Mouse (Mus musculus) embryonic fibroblast, embryonic 13.5 days (primary cell): ENCODE results near the gene Acer3.

ENCODE experiments used
- CTCF ChIP-seq: IDR thresholded peaks from 2 replicates; pipeline ENCODE4 v1.5.1; 2011; ENCODE audit warnings: mild to moderate bottlenecking, control low read depth, low read length, moderate library complexity, borderline replicate concordance; ENCODE audit not compliant: insufficient read depth
- POLR2A ChIP-seq: IDR thresholded peaks from 2 replicates; pipeline ENCODE4 v1.6.1; 2011; ENCODE audit warnings: low read depth, mild to moderate bottlenecking, control low read depth, low read length, moderate library complexity

DNA sequence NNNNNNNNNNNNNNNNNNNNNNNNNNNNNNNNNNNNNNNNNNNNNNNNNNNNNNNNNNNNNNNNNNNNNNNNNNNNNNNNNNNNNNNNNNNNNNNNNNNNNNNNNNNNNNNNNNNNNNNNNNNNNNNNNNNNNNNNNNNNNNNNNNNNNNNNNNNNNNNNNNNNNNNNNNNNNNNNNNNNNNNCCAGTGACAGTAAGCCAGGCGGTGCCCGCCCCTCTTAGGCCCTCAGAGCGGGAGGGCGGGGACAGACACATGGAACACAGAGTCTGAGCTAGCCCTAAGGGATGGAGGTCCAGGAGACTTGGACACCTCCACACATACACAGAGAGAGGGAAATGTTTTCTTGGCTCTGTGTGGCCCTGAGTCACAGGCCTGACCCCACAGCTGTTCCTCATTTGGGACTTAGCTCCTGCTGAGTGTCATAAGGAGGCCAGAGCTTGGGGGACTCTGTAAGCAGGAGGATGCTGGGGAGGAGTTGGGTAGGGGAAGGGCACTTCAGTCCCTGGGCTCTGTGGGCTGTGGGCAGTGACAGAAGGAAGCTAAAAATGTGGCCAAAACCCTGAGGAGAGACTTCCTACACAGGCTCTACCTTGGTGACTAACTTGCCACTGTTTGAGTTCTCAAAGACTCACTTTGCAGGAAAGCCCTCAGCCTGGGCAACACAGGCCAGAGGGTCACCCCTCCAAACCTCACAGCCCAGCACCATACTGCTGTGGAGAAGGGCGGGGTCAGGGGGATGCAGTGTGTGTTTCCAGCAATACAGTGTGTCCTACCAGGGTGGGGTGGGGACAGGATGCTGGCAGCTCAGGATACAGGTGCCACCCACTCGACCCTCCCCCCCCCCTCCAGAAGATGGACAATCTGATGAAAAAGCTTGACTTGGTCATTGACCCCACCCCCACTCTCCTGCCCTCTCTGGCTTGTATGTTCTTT, 149.6 kb downstream of the Acer3 start:
- no peak for TF ChIP-seq CTCF
- no peak for TF ChIP-seq POLR2A
